Mouse (Mus musculus): ENCODE measurements at regions not wholly inside any gene's neighbourhood (a gene's known extent, or its start where the extent isn't known, plus 50 kb on each side); places are given as distances from the start of the nearest gene placed in this dataset.

- Histone ChIP-seq H3K27me3 (ENCODE audit: control insufficient read depth, insufficient read depth, low read length) (no peaks in the 10 kb centered on the region), H3K79me2 (ENCODE audit: control insufficient read depth, insufficient read depth, low read length) (no peaks in the 10 kb centered on the region), H3K4me1 (ENCODE audit: control insufficient read depth, insufficient read depth, low read length) (no peaks in the 10 kb centered on the region), H3K27ac (replicated peaks; ENCODE audit: insufficient read depth, low read depth, low read length) (no peak overlapping the region), H3K9ac (ENCODE audit: low read depth, low read length) (no peak overlapping the region), H3K36me3 (ENCODE audit: control insufficient read depth, insufficient read depth, low read length) (no peaks in the 10 kb centered on the region), H3K4me3 (ENCODE audit: insufficient read depth, low read depth, low read length) (no peak overlapping the region)
- no peak for TF ChIP-seq POLR2A (IDR thresholded peaks at IDR 0.05; ENCODE audit: extremely low read depth, insufficient read depth, low read length)
- TF ChIP-seq CTCF (IDR thresholded peaks at IDR 0.05; ENCODE audit: low read depth, low read length), result no peak
- WGBS, result 56% methylated on average over 4 of the region's 4 CpGs
- DNase-seq (ENCODE audit: extremely low read depth, low read depth, low spot score), result no peak
These were observed 230.4 kb upstream of the Emcn start for GRCm38 (mm10) chr3:137110485-137110884.

- Histone ChIP-seq H3K36me3 (ENCODE audit: control insufficient read depth, insufficient read depth, low read length) (no peaks in the 10 kb centered on the region), H3K4me3 (ENCODE audit: insufficient read depth, low read depth, low read length) (no peak overlapping the region), H3K9ac (ENCODE audit: low read depth, low read length) (no peak overlapping the region), H3K27ac (replicated peaks; ENCODE audit: insufficient read depth, low read depth, low read length) (no peak overlapping the region), H3K4me1 (ENCODE audit: control insufficient read depth, insufficient read depth, low read length) (no peaks in the 10 kb centered on the region), H3K79me2 (ENCODE audit: control insufficient read depth, insufficient read depth, low read length) (no peaks in the 10 kb centered on the region), H3K27me3 (ENCODE audit: control insufficient read depth, insufficient read depth, low read length) (no peaks in the 10 kb centered on the region)
- no peak for TF ChIP-seq CTCF (IDR thresholded peaks at IDR 0.05; ENCODE audit: low read depth, low read length)
- DNase-seq (ENCODE audit: extremely low read depth, low read depth, low spot score), result no peak
- 87% methylated on average over 4 of the region's 4 CpGs for WGBS
These were observed 210.9 kb upstream of the Emcn start for GRCm38 (mm10) chr3:137129967-137130366.

GRCm38 (mm10) chr3:137142041-137142440, 198.8 kb upstream of the Emcn start:
- no peaks in the 10 kb centered on the region for H3K27me3 ChIP-seq (ENCODE audit: control insufficient read depth, insufficient read depth, low read length)
- H3K36me3 ChIP-seq (ENCODE audit: control insufficient read depth, insufficient read depth, low read length), result no peaks in the 10 kb centered on the region
- no peaks in the 10 kb centered on the region for H3K79me2 ChIP-seq (ENCODE audit: control insufficient read depth, insufficient read depth, low read length)
- H3K4me1 ChIP-seq (ENCODE audit: control insufficient read depth, insufficient read depth, low read length), result no peaks in the 10 kb centered on the region
- H3K9ac ChIP-seq (ENCODE audit: low read depth, low read length), result no peak overlapping the region
- no peak overlapping the region for H3K4me3 ChIP-seq (ENCODE audit: insufficient read depth, low read depth, low read length)
- no peak for DNase-seq (ENCODE audit: extremely low read depth, low read depth, low spot score)
- 62% methylated on average over 3 of the region's 3 CpGs for WGBS
- no peak overlapping the region for H3K27ac ChIP-seq (replicated peaks; ENCODE audit: insufficient read depth, low read depth, low read length)
- no peak for TF ChIP-seq POLR2A (IDR thresholded peaks at IDR 0.05; ENCODE audit: extremely low read depth, insufficient read depth, low read length)

GRCm38 (mm10) chr3:137146062-137146461, 194.8 kb upstream of the Emcn start:
- TF ChIP-seq POLR2A (IDR thresholded peaks at IDR 0.05; ENCODE audit: extremely low read depth, insufficient read depth, low read length) (no peak), CTCF (IDR thresholded peaks at IDR 0.05; ENCODE audit: low read depth, low read length) (no peak)
- DNase-seq (ENCODE audit: extremely low read depth, low read depth, low spot score), result no peak
- no peak overlapping the region for H3K4me3 ChIP-seq (ENCODE audit: insufficient read depth, low read depth, low read length)
- H3K79me2 ChIP-seq (ENCODE audit: control insufficient read depth, insufficient read depth, low read length), result no peaks in the 10 kb centered on the region
- no peaks in the 10 kb centered on the region for H3K36me3 ChIP-seq (ENCODE audit: control insufficient read depth, insufficient read depth, low read length)
- no peaks in the 10 kb centered on the region for H3K27me3 ChIP-seq (ENCODE audit: control insufficient read depth, insufficient read depth, low read length)
- no peaks in the 10 kb centered on the region for H3K4me1 ChIP-seq (ENCODE audit: control insufficient read depth, insufficient read depth, low read length)
- no peak overlapping the region for H3K27ac ChIP-seq (replicated peaks; ENCODE audit: insufficient read depth, low read depth, low read length)
- H3K9ac ChIP-seq (ENCODE audit: low read depth, low read length), result no peak overlapping the region

GRCm38 (mm10) chr3:137147405-137147804, 193.5 kb upstream of the Emcn start:
- no peak overlapping the region for H3K27ac ChIP-seq (replicated peaks; ENCODE audit: insufficient read depth, low read depth, low read length)
- H3K4me3 ChIP-seq (ENCODE audit: insufficient read depth, low read depth, low read length), result no peak overlapping the region
- H3K4me1 ChIP-seq (ENCODE audit: control insufficient read depth, insufficient read depth, low read length), result no peaks in the 10 kb centered on the region
- no peaks in the 10 kb centered on the region for H3K27me3 ChIP-seq (ENCODE audit: control insufficient read depth, insufficient read depth, low read length)
- H3K36me3 ChIP-seq (ENCODE audit: control insufficient read depth, insufficient read depth, low read length), result no peaks in the 10 kb centered on the region
- 92% methylated on average over 5 of the region's 5 CpGs for WGBS
- no peak for DNase-seq (ENCODE audit: extremely low read depth, low read depth, low spot score)
- H3K9ac ChIP-seq (ENCODE audit: low read depth, low read length), result no peak overlapping the region
- no peaks in the 10 kb centered on the region for H3K79me2 ChIP-seq (ENCODE audit: control insufficient read depth, insufficient read depth, low read length)
- no peak for TF ChIP-seq POLR2A (IDR thresholded peaks at IDR 0.05; ENCODE audit: extremely low read depth, insufficient read depth, low read length)
- TF ChIP-seq CTCF (IDR thresholded peaks at IDR 0.05; ENCODE audit: low read depth, low read length), result no peak

- no peaks in the 10 kb centered on the region for H3K4me1 ChIP-seq (ENCODE audit: control insufficient read depth, insufficient read depth, low read length)
- H3K27ac ChIP-seq (replicated peaks; ENCODE audit: insufficient read depth, low read depth, low read length), result no peak overlapping the region
- WGBS, result 73% methylated on average over 14 of the region's 14 CpGs
- H3K9ac ChIP-seq (ENCODE audit: low read depth, low read length), result no peak overlapping the region
- TF ChIP-seq CTCF (IDR thresholded peaks at IDR 0.05; ENCODE audit: low read depth, low read length) (no peak), POLR2A (IDR thresholded peaks at IDR 0.05; ENCODE audit: extremely low read depth, insufficient read depth, low read length) (no peak)
- no peaks in the 10 kb centered on the region for H3K36me3 ChIP-seq (ENCODE audit: control insufficient read depth, insufficient read depth, low read length)
- H3K27me3 ChIP-seq (ENCODE audit: control insufficient read depth, insufficient read depth, low read length), result no peaks in the 10 kb centered on the region
- H3K79me2 ChIP-seq (ENCODE audit: control insufficient read depth, insufficient read depth, low read length), result no peaks in the 10 kb centered on the region
- H3K4me3 ChIP-seq (ENCODE audit: insufficient read depth, low read depth, low read length), result no peak overlapping the region
- peak; percentile 8 for DNase-seq (ENCODE audit: extremely low read depth, low read depth, low spot score)
These were observed 190.4 kb upstream of the Emcn start for GRCm38 (mm10) chr3:137150414-137151010.
